Mouse (Mus musculus) mouse embryonic stem cell (cell line): Measurements from ENCODE around the gene Pde8a.

Source experiments
- in situ Hi-C, 2 experiments: fragments of 300-500 bp; cut with MboI; formaldehyde crosslinking; loops; 1 replicate in 1 of 2; 3 replicates in 1 of 2; pipeline ENCODE4 v1.14.3; 2019 to 2020; ENCODE audit warnings: low sequenced_read_pairs in 2 of 2, low pct_unique_long_range_greater_than_20kb in 1 of 2, mixed read lengths in 1 of 2; ENCODE audit not compliant: unreplicated experiment in 1 of 2

The Pde8a gene

GRCm38 (mm10) chr7:81344544-81345446, 131.4 kb downstream of the Pde8a start, which contains the start of gene Rps17:
Gene Rps17 (minus strand): TSS chr7:81345254.
- in situ Hi-C loops: no loop called here

GRCm38 (mm10) chr7:81345447-81346170, 132.2 kb downstream of the Pde8a start:
- in situ Hi-C loops: no loop called here

- in situ Hi-C loops: no loop called here
Observed at GRCm38 (mm10) chr7:81348206-81348605, 134.8 kb downstream of the Pde8a start.

GRCm38 (mm10) chr7:81351826-81352225, 138.4 kb downstream of the Pde8a start:
- in situ Hi-C loops: no loop called here

- in situ Hi-C loops: no loop called here
Observed at GRCm38 (mm10) chr7:81355746-81356145, 142.3 kb downstream of the Pde8a start.

GRCm38 (mm10) chr7:81356360-81356759, 143.0 kb downstream of the Pde8a start:
- in situ Hi-C loops: no loop called here

- in situ Hi-C loops: no loop called here
Observed at GRCm38 (mm10) chr7:81356975-81357374, 143.6 kb downstream of the Pde8a start.

- in situ Hi-C loops: no loop called here
Observed at GRCm38 (mm10) chr7:81367946-81368345, 154.6 kb downstream of the Pde8a start.

GRCm38 (mm10) chr7:81369724-81370123, 156.3 kb downstream of the Pde8a start:
- in situ Hi-C loops: no loop called here

GRCm38 (mm10) chr7:81371811-81372210, 158.4 kb downstream of the Pde8a start:
- in situ Hi-C loops: no loop called here

- in situ Hi-C loops: no loop called here
Observed at GRCm38 (mm10) chr7:81372337-81372920, 159.0 kb downstream of the Pde8a start.

GRCm38 (mm10) chr7:81379363-81379762, 166.0 kb downstream of the Pde8a start:
- in situ Hi-C loops: no loop called here
